Mouse (Mus musculus) regulatory T cell (primary cell): ENCODE results near the gene Slc24a1.
"Not testable (repeated sequence)": the region's sequence is repeated elsewhere in the genome, so short reads cannot be mapped to it uniquely, and the experiment has no call there.

Experiments used
- in situ Hi-C: fragments of 300-600 bp; cut with MboI, MseI; formaldehyde crosslinking; loops from one replicate; pipeline ENCODE4 v1.15.1; 2025; ENCODE audit warnings: high pct_unique_total_duplicates

Slc24a1 gene

DNA sequence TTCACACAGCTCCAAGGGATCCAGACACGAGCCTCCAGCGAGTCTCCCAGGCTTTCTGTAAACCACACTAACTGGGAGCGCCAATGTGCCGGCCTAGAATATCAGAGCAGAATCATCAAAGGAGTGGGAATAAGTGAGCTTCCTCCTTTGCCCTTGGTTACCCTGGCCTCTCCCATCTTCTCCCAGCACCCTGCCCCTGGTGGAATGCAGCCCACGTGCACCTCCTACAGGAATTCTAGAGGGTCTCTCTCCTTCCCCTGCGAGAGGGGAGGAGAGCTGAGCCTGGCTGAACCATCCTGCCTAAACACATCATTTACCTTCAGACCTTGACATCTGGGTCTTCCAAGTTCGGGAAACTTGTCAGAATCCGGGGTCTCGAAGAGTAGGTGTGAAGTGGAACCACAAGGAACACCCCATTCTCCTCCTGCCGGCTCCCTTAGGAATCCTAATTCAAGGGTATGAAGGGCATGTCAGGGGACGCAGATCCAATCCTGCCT is at the start of gene Slc24a1:
Gene Slc24a1, minus strand, starts transcription at position 447 of the 497 bp plus-strand sequence.
- in situ Hi-C loops, result no loop called here

DNA sequence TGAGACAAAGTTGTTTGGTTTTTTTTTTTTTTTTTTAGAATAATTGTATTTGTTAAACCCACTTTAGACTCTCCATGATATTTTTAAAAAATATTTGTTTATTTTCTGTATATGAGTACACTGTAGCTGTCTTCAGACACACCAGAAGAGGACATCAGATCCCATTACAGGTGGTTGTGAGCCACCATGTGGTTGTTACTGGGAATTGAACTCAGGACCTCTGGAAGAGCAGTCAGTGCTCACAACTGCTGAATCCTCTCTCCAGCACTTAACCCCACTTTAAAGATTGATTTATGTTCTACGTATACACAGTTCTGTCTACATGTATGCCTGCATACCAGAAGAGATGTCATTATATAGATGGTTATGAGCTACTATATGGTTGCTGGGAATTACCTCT is 44.1 kb upstream of the Slc24a1 start:
- in situ Hi-C loops, result not testable (repeated sequence)

DNA sequence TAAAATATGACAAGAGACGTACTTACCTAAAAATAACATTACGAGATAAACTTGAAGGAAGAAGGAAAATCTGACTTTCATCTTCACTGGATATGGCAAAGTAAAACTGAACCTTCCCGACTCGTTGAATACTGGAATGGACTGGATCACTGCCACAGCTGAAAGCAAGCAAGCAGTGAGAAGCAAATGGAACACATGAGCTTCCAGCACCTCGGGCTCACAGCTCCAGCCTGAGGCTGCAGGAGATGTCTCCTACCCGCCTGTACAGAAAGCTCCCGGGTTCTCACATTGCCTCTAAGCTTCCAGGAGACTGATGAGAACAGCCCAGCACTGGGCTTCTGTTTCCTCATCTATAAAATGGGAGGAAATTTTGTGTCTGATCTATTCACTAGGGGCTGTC is 38.9 kb upstream of the Slc24a1 start:
- in situ Hi-C loops, result no loop called here

DNA sequence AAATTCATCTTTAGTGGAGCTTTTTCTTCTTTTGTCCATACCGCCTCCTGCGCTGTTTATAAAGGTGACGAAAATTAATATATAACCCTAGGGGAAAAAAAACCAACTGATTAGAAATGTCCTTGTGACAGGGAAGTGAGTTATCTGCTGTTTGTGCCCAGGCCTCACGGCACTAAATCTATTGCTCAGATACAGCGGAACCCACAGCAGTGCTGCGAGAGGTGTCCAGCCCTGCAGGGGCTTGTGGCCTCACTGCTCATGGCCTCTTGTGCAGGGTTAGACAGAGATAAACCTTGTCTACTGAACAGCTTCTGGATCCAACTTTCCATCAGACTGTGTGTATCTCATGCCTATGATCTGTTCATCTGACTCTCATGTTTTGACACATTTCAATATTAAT is 37.0 kb upstream of the Slc24a1 start:
- in situ Hi-C loops, result no loop called here

DNA sequence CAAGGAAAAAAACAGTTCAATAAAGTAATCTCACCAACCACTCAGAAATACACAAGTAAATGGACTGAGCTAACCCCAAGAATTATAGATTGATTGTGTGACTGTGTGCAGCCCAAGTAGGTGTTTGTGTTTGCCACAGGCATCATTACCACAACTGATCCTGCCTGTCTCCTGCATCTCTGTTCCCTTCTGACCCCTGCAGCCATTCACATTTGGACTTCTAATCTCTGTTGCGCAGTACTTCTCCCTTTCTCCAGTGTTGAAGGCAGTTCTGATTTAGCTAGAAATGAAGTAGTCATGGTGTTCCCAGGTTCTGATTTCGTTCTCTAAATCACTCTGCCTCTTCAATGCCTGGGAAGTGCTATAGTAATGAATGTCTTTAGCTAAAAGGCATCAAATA is 36.2 kb upstream of the Slc24a1 start:
- in situ Hi-C loops, result no loop called here

DNA sequence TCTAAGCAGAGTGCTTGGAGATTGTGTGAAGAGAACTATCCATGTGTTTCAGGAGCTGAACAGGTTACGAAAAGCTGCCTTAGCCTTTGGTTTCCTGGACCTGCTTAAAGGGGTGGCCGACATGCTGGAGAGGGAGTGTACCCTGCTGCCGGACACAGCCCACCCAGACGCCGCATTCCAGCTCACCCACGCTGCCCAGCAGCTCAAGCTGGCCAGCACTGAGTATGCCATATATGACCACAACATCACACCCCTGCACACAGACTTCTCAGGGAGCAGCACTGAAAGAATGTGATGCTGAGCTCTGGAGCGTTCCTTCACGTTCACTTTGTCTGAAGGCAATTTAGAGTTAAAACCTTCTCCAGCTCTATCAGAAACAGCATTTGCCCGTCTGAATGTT is 34.4 kb upstream of the Slc24a1 start:
- in situ Hi-C loops, result no loop called here

DNA sequence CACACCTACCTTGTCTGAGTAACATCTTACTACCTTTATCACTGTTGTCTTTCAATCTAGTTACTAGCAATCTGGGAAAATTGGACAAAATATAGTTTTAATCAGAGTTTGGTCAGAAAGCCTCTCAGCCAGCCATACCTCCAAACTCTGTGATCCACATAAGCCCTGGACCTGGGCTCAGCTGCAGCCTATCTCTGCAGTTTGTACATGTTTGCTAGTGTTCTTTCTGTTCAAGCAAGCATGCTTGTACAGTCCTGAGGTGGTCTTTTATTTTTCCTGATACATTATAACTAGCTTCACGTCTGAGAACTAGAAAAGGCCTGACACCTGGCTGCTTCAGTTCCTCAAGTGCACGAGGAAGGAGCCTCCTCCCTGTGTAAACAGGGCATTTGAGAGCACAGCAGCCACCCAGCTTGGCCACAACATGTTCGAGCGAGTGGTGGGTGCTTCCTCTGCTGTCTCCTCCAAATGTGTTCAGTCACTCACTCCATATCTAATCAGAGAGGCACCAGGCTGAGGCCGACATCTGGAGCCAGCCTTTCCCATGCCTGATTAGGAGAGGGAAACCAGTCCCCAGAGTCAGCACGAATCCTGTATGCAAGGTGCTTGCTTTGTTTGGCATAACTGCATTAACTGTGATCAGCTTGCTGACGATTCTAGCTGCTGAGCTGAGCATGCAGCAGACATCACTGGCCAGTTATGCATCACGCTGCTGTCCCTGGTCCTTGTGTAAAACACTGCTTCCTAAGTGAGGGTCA is 33.8 kb upstream of the Slc24a1 start:
- in situ Hi-C loops, result no loop called here

DNA sequence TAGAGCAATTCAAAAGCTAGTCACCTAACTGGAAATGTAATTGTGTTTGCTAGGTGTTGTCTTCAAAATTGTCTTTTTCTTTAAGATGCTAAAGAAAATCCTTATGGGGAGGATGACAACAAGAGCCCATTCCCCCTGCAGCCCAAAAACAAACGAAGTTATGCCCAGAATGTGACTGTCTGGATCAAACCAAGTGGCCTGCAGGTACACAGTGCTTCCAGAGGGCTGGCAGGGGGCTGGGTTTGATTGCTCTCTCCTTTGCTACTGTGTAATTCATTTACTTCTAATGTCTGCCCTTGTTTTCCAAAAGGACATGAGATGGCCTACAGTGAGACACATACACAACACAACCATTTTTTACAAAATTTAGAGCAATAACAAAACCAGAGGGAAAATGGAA is 30.5 kb upstream of the Slc24a1 start:
- in situ Hi-C loops, result no loop called here

DNA sequence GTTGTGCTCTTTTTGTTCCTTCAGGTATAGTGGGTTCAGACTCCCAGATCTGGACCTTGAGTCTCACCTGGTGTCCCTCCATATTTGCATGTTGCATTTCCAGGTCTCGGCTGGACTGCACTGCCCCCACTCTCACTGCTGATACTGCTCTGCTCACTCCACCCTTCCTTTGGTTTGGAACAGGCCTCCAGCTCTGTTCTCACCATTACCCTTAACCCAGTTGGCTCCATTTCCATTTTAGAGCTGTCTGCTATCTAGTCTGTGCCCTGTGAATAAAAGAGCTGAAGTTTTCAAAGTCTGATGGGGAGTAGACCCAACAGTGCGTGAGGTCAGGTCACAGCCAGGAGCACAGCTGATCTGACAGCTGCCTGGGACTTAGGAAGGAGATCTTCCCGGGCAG is 29.1 kb upstream of the Slc24a1 start:
- in situ Hi-C loops, result no loop called here

DNA sequence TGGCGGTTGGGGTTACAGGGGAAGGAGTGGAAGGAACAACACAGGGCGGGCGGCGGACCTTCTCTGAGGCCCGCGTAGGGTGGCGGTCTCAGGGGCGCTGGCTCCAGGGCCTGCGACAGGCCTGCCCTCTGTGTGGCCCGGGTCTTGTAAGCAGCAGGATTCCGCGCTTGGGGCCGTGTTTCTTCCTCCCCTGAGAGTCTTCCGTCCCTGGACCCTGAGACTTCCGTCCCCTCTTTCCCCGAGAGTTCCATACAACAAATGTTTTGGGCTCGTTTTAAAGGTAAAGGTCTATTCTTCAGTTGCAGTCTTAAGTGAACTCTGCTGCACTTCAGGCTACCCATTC is 9.5 kb upstream of the Slc24a1 start:
- in situ Hi-C loops, result no loop called here

DNA sequence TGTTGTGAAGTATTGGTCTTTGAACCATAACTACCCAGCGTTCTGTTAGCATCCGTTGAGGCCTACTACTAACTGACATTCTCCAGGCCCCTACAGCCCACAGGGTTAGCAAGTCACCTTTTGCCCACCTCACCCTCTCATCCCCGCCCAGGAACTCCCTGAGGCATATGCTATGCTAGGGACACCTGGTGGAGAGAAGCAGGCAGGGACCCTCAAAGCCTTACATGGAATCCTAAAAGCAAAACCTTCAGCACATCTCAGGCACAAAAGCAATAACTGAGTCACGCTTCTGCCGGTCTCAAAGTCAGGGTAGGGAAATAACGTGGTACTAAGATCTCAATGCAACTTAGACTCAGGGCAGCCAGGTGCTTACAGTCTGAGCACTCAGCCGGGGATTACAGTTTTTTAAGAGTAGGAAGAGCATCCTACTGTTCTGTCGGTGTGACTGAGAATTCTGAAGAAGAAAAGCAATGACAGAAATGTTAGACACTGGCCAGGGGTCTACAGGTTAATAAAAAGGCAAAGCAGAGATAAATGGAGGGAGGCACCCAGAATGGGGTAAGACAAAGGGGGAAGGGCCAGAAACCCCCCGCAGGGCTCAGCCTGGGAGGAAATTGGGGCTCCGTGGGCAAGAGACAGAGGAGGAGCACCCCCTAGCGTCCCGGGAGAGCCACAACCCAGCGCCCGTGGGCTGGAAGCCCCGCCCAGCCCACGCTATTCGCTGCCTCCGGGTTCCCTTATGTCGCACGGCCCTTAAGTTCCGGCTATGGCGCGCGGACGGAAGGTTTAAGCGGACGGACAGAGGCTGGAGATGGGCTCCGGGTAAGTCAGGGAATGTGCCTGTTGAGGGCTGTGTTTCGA is 8.9 kb upstream of the Slc24a1 start, which contains the start of gene Ints14:
Gene Ints14, plus strand, starts transcription at position 789 of the 861 bp plus-strand sequence.
- in situ Hi-C loops, result no loop called here

DNA sequence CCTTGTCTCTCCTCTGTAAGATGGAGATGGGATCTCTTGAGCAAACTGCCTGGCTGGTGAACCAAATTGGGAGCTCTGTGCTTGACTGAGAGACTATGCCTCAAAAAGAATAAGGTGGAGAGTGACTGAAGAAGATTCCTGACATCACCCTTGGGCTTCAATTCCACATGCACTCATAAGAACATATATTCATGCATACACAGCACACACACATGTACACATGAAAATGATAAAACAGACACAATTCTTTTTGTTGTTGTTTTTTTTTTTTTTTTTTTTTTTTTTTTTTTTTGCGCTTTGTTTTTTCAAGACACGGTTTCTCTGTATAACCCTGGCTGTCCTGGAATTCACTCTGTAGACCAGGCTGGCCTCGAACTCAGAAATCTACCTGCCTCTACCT is 5.9 kb upstream of the Slc24a1 start:
- in situ Hi-C loops, result no loop called here

DNA sequence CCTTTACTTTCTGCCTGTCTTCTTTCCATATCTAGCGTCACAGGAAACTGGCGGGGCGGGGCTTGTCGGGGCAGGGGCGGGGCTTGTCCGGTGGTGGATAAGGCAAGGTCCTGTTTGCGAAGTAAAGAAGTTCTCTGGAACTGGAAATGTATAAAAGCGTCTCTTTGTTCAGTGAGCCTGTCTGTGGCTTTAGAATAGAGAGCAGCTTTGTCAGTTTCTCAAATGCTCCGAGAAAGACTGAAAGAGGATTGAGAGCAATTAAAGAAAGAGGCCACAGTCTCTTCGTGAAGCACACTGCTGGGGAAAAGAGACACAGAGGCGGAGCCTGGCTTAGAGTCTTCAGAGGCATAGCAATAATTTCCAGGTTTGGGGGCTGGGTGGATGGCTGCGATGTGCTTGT is 4.9 kb upstream of the Slc24a1 start:
- in situ Hi-C loops, result no loop called here

DNA sequence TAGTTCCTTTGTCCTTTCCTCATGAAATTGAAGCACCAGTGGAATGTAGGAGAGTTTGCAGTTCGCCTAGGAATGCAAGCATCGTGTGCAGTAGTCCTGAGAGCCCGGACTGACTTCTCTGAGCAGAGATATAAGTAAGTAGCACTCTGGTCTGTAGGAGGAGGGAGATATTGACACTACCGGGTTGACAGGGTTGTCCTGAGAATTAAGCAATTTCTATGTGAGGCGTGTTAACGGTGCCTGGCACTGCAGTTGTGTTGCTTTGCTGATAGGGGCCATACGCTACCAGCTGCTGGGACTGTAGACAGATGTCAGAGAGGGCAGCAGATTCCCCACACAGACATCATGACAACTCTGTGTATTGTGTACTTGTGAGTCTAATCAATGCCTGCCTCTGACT is 1.8 kb upstream of the Slc24a1 start:
- in situ Hi-C loops, result no loop called here

DNA sequence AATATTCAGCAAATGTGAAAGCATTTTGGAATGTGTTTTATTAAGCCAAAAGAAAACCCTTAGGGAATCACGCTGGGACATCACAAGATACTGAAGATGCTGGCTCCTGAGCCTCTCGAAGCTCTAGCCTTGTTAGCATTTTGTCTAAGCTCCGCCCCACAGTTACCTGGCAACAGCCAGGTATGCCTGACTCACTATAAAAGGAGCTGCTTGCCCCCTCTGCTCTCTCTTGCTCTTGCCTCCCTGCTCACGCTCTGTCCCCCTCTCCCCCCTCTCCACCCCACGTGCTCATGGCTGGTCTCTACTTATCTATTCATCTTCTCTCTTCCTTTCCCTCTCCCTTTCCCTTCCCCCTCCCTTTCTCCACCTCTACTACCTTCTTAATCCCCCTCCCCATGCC is 648 bp upstream of the Slc24a1 start:
- in situ Hi-C loops, result no loop called here

DNA sequence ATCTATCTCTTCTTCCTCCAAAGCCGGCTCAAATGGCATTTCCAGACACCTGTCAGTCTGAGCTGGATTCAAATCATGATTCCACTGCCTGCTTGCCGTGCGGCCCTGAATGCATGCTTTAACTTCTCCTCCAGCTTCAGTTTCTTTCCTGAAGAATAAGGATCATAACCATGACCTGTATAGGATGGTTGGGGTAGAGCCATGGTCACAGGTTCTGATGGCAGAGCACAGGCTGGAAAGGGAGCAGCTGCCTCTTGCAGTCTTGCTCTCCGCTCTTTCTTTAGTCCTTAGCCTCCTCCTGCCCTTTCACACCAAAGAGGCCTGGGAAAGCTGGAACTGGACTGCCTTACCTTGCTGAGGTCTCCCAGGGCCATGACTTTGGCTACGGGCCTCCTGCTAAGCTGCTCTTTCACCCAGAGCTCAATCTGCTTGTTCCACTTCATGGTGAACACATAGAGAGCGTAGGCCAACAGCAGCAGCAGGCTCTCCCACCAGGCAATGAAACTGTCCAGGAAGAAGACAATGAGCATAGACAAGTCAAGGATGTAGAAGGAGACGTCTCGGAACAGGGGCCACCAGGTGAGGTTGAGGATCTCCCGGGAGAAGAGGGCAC is 3.8 kb downstream of the Slc24a1 start:
- in situ Hi-C loops, result no loop called here

DNA sequence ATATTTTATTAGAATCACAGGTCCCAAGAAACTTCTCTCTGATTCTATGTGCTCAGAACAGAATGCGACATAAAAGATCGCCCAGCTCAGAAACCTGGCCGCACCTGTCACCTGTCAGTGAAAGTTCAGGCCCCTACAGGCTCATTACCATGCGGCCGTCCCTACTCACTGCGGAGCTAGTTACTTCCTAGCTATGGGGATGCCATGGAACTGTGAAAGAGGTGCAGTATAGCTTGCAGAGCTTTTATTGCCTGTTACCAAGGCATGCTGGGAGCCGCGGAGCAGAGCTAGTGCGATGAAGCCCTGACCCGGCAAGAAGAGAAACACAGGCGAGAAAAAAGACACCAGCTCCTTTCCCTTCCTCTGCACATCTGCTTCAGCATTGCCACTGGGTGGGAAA is 7.4 kb downstream of the Slc24a1 start:
- in situ Hi-C loops, result no loop called here

DNA sequence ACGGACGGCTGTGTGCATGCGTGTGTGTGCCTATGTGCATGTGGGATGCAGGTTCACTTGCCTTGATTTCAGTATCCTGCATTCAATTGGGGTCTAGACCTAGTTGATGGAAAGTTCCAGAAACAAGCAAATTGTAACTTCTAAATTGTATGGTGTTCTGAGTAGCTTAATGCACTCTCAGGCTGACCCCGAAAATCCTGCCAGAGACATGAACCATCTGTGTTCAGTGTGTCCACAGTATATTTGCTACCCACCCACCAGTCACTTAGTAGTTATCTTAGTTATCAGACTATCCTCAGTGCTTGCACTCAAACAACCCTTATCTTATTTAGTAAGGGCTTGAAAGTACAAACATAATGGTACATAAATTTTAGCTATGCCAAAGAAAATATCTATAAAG is 9.8 kb downstream of the Slc24a1 start:
- in situ Hi-C loops, result no loop called here

DNA sequence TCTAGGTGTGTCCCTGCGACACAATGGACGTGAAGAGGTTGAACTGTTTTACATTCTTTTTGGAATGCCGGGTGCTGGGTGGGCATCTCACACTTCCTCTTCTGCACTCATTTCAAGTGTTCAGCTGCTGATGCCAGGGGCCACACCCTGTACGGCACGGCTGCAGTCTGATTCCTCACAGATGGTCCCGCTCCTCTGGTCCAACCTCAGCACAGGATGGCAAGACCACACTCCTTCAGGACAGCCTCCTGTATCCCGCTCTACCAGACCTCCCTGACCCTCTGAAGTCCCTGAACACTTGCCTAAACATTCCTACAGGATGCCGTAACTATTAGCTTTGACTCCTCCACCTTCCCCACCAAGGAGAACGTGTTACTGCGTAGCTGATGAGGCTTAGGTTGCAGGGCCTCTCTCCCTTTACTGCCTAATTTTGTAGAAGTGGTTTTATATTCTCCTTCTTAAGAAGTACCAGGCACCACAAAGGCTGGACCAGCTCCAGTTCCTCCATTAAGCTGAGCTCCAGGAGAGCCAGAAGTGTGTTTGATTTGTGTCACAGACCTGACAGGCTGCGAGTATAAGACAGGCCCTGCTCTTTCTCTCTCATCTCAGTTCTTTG is 10.6 kb downstream of the Slc24a1 start:
- in situ Hi-C loops, result no loop called here

DNA sequence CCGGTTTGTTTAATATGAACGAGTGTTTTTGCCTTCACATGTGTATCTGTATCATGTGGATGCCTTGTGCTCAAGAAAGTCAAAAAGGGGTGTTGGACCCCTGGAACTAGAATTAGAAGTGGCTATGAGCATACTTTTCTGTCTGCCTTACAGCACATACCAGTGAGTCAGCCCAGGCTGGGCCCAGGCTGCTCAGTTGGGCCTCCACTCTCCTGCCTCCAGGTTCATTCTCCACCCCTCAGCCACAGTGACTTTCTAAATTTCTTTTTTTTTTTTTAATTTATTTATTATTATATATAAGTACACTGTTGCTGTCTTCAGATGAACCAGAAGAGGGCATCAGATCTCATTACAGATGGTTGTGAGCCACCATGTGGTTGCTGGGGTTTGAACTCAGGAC is 11.6 kb downstream of the Slc24a1 start:
- in situ Hi-C loops, result no loop called here

DNA sequence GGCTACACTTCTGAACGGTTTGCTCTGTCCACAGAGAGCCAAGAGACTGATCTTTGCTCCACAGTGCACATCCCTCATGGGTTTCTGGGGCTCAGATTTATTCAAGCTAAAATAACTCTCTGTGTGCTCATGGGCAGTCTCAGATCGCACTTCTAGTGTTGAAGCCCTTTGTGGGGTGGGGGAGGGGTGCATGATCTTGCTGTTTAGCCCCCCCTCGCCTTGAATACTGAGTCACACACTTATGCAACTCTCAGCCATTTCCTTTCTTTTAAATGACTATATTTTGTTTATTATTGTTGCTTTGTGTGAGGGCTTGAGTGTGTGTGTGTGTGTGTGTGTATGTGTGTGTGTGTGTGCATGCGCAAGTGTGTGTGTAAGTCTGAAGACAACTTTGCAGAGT is 12.1 kb downstream of the Slc24a1 start:
- in situ Hi-C loops, result no loop called here

DNA sequence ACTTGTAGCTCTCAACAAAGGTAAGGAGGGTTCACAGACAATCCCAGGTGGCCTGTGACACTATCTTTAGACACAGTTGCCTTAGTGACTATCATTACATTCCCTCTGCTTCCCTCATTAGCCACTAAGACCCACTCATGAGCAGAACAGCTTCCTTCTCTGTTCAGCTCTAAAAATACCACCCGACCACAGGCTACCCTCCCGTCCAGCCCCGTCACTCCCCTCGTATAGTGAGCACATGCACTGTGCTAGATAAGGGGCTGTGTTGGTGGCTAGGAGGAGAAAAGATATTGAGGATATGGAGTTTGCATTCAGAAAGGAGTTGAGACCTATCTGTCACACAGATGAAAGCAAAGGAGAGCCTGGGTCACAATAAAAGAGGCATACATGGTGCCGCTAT is 12.9 kb downstream of the Slc24a1 start:
- in situ Hi-C loops, result no loop called here
